Mouse (Mus musculus): ENCODE data around the gene 2810006K23Rik.
"Not testable (repeated sequence)": the region's sequence is repeated elsewhere in the genome, so short reads cannot be mapped to it uniquely, and the experiment has no call there.

The 2810006K23Rik gene

DNA sequence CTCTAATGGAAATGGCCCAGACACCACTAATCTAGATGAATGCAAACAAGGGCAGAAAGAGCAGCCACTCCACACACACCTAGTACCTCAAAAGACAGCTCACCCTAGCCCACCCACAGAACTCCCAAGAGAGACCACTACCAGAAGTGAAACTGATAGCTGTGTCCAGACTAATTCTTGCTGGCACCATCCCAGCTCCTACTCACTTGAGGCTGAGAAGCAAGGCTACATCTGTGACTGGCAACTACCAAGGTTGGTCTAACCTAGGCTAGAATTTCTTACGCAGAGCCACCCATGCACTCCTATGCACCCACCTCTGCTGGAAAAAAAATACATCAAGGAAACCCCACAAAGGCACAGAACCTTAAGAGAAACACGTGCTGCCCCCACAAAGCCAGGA, 22.5 kb downstream of the 2810006K23Rik start:
- no peak for DNase-seq

- peak; percentile 69 for DNase-seq
Measured at GRCm38 (mm10) chr5:124351111-124351560, 23.2 kb downstream of the 2810006K23Rik start.

- DNase-seq, result peak; percentile 66
Measured at GRCm38 (mm10) chr5:124351604-124352003, 23.7 kb downstream of the 2810006K23Rik start.

DNA sequence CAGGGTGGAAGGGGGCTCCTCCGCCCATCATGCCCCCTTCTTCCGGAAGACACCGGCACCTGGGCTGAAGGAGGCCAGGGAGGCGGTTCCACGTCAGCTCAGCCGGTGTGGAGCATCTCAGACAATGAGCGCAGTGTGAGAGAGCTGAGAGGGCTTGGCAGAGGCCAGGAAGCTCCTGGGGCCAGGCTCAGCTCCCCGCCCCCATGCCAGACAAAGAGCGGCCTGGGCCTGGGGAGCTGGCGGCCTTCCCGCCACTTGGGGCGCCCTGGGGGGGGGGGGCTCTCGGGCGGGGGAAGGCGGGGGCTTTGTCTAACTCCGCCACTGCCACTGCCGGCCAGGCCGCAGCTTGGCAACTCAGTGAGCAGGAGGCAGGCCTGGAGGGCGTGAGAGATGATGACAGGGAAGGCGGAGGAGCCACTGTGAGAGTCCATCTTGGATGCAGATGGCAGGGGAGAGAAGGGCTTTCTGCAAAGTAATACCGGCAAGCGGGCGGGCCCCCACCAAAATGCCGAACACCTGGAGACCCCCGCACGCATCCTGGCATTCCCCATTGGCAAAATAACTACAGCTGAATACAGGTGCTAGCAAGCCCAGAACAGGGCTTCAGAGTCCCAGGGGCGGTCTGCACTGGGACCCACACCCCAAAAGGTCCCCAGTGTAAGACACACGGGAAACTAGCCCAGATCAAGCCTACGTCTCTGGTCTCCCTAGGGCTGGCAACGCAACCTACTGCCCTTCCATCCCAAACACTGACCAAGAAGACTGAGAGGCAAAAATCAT, 24.4 kb downstream of the 2810006K23Rik start:
- DNase-seq, result peak; percentile 88

DNA sequence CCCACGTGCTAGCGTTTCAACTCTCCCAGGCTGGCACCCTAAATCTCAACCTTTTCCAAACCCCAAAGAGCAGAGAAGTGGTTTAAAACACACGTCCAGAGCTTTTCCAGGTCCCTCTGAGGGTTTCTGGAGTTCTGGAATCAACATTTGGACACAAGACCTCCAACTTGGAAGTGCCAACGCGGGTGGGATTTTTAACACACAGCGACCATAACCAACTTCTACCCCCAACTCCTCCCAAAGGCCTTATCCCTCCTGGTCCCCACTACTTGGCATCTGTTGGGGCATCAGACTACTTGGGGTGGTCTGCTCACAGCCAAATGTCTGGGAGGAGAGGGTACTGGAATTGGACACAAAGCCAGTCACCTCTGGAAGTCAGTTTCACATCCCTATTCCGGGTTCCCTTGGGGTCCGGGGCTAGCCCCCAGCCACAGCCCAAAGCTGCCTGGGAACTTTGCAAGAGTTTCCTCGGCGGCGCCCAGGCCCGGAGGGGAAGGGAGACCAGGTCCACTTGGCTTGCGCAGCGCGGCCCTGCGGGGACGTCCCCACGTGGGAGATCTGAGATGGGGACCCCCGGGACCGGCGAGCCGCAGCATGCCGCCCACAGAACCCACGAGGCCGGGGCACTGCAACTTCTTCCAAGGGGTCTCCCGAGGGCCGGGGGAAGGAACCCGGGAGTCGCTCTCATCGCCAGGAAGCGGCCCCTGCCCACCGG, 25.3 kb downstream of the 2810006K23Rik start:
- peak; percentile 68 for DNase-seq

- DNase-seq, result no peak
Measured at GRCm38 (mm10) chr5:124353726-124354547, 26.0 kb downstream of the 2810006K23Rik start.

GRCm38 (mm10) chr5:124354574-124355424, 26.9 kb downstream of the 2810006K23Rik start:
- DNase-seq, result peak; percentile 72

- no peak for DNase-seq
Measured at GRCm38 (mm10) chr5:124355425-124355959, 27.6 kb downstream of the 2810006K23Rik start.

DNA sequence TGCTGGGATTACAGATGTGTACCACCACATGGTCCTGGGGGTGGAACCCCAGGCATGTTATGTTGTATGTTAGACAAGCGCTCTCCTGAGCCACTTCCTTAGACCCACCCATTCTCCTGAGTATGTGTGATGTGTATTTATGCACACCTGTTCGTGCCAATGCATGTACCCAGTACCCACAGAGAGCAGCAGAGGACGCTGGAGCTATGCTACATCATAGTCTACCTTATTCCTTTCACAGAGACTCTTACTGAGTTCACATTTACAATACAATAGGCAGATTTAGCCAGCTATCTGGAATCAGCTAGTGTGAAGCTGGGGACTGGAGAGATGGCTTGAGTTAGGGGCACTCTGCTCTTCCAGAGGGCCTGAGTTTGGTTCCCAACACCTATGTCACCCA, 28.8 kb downstream of the 2810006K23Rik start:
- no peak for DNase-seq

GRCm38 (mm10) chr5:124359641-124360040, 31.8 kb downstream of the 2810006K23Rik start:
- DNase-seq, result no peak

DNA sequence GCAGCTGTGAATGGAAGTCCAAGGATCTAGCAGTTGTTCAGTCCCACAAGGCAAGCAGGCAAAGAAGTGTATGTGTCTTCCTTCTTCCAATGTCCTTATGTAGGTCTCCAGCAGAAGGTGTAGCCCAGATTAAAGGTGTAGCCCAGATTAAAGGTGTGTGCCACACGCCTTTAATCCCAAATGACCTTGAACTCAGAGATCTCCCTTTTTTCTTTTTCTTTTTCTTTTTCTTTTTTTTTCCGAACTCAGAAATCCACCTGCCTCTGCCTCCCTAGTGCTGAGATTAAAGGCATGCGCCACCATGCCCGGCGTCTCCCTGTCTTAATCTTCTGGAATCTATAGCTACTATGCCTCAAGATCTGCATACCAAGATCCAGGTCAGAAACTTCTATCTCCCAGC, 35.1 kb downstream of the 2810006K23Rik start, which contains the start of gene Cdk2ap1:
TSS of gene Cdk2ap1 (minus strand) at position 101 of the 400 bp plus-strand sequence.
- not testable (repeated sequence) for DNase-seq

DNA sequence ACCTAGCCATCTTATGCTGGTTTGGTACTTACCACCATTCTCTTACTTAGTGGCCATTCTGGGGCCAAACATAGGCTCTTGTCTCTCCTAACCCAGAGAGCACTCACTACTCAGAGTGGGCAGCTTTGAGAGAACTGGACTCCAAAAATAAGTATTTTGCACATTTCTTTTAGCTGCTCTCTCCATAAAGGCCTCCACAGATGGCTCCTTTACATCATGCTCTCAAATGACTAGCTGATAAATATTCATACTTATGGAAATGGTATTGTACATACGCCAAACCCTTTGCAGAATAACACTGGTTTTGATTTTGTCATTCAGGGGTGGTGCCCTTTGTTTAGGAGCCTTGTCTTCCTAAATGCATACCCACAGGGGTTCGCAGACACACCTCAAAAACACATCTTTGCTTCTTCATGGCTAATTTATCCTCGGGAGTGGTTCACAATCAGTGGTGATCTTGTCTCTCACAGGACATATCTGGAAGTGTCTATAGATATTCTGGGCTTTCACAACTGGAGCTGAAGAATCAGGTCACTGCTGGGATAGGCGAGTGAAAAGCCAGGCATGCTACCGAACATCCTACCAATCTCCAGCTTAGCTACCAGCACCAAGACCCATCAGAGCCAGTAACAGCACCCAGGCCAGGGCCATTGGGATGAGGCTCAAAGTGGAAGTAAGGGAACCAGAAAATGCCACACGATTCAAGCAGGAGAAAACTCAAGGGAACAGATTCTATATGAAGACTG, 36.5 kb downstream of the 2810006K23Rik start:
- no peak for DNase-seq

DNA sequence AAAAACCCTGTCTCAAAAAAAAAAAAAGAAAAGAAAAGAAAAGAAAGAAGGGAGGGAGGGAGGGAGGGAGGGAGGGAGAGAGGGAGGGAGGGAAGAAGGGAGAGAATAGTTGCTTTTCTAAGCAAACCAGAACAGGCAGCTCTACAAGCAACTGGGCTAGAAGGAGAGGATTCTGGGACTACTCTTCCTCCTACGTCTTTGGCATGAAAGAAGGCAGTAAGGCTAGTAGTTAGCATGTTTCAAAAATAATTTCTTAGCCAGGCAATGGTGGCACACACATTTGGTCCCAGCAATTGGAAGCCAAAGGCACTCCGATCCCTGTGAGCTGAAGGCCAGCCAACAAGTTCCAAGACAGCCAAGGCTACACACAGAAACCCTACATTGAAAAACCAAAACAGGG, 37.9 kb downstream of the 2810006K23Rik start:
- DNase-seq, result no peak

GRCm38 (mm10) chr5:124366721-124367120, 38.8 kb downstream of the 2810006K23Rik start:
- DNase-seq, result no peak

DNA sequence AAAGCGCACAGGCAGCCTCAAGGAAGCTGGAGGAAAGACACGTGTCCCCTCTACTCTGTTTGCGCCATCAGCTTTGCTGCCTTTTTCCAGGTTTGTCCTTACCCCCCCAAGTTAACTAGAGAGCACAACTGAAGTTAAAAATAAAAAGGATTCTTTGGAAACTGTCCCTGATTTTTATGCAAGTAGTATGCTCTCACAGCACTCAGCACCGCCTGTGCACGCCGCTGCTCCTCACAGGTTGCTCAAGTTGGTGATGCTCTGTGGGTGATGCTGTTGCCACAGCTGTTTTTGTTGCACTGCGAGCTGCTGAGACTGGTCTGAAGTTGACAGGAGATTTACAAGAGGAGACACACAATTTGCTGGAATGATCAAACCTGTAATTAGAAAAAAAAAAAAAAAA, 46.4 kb downstream of the 2810006K23Rik start:
- DNase-seq, result no peak

GRCm38 (mm10) chr5:124376401-124376800, 48.5 kb downstream of the 2810006K23Rik start:
- no peak for DNase-seq

GRCm38 (mm10) chr5:124377149-124377548, 49.3 kb downstream of the 2810006K23Rik start:
- DNase-seq, result no peak

GRCm38 (mm10) chr5:124380121-124380520, 52.2 kb downstream of the 2810006K23Rik start:
- DNase-seq, result no peak

- no peak for DNase-seq
Measured at GRCm38 (mm10) chr5:124387932-124388331, 60.0 kb downstream of the 2810006K23Rik start.
